Mouse (Mus musculus): ENCODE data around the gene Iqcn. TPM values are rescaled to one million over a fixed set of nuclear protein-coding genes. Genes with fewer than 3 reads are reported as not detected.

The Iqcn gene
- total and polyA plus RNA-seq, 2 experiments from 2014 or later, result not detected

- H3K4me2 ChIP-seq (ENCODE audit: low read depth, low read length), result no peak within 1 kb of the TSS
- H3K9me3 ChIP-seq (replicated peaks; ENCODE audit: control insufficient read depth, low read length), result no peaks in the 10 kb centered on the region
- TF ChIP-seq CTCF (IDR thresholded peaks at IDR 0.05; ENCODE audit: low read depth) (peak; percentile 69), EP300 (IDR thresholded peaks at IDR 0.05; ENCODE audit: low read depth) (no peak)
- no peak within 1 kb of the TSS for H3K4me3 ChIP-seq (ENCODE audit: low read depth, low read length)
- H3K27ac ChIP-seq (ENCODE audit: low read depth), result no peak within 1 kb of the TSS
- H3K27me3 ChIP-seq (ENCODE audit: control insufficient read depth, insufficient read depth, low read length), result 0 out of 2 replicates have a peak, but pooled peaks cover 8% of the 10 kb centered on the region
- DNase-seq (ENCODE audit: low spot score) (no peak), ATAC-seq (ENCODE audit: insufficient read depth, low read depth) (no peak)
- H3K36me3 ChIP-seq (replicated peaks; ENCODE audit: control insufficient read depth, insufficient read depth, low read length), result no peaks in the 10 kb centered on the region
- H3K9ac ChIP-seq (replicated peaks; ENCODE audit: low read depth, low read length), result no peak within 1 kb of the TSS
- WGBS, result 2% methylated on average over 16 of the region's 19 CpGs
- H3K4me1 ChIP-seq (ENCODE audit: control insufficient read depth, insufficient read depth), result no peaks in the 10 kb centered on the region
Observed at GRCm38 (mm10) chr8:70718297-70718696, 15.0 kb downstream of the Iqcn start, which contains the start of gene Gm3336. Gm3336 (plus strand) TSS chr8:70718543.

- WGBS, result 49% methylated on average over 9 of the region's 9 CpGs
- Histone ChIP-seq H3K4me1 (ENCODE audit: control insufficient read depth, insufficient read depth) (no peaks in the 10 kb centered on the region), H3K9me3 (replicated peaks; ENCODE audit: control insufficient read depth, low read length) (no peaks in the 10 kb centered on the region), H3K27ac (ENCODE audit: low read depth) (no peak overlapping the region), H3K27me3 (ENCODE audit: control insufficient read depth, insufficient read depth, low read length) (0 out of 2 replicates have a peak, but pooled peaks cover 8% of the 10 kb centered on the region), H3K4me2 (ENCODE audit: low read depth, low read length) (no peak overlapping the region), H3K36me3 (replicated peaks; ENCODE audit: control insufficient read depth, insufficient read depth, low read length) (no peaks in the 10 kb centered on the region), H3K9ac (replicated peaks; ENCODE audit: low read depth, low read length) (no peak overlapping the region), H3K4me3 (ENCODE audit: low read depth, low read length) (no peak overlapping the region)
- DNase-seq (ENCODE audit: low spot score), result no peak
- no peak for TF ChIP-seq CTCF (IDR thresholded peaks at IDR 0.05; ENCODE audit: low read depth)
- TF ChIP-seq EP300 (IDR thresholded peaks at IDR 0.05; ENCODE audit: low read depth), result no peak
- no peak for ATAC-seq (ENCODE audit: insufficient read depth, low read depth)
Observed at GRCm38 (mm10) chr8:70719796-70720270, 16.6 kb downstream of the Iqcn start.

GRCm38 (mm10) chr8:70720739-70721138 lies 17.5 kb downstream of the Iqcn start:
- ATAC-seq (ENCODE audit: insufficient read depth, low read depth), result peak; percentile 62; the same call in 1 of the 2 replicates
- Histone ChIP-seq H3K4me1 (ENCODE audit: control insufficient read depth, insufficient read depth) (no peaks in the 10 kb centered on the region), H3K9ac (replicated peaks; ENCODE audit: low read depth, low read length) (no peak overlapping the region), H3K27me3 (ENCODE audit: control insufficient read depth, insufficient read depth, low read length) (0 out of 2 replicates have a peak, but pooled peaks cover 8% of the 10 kb centered on the region), H3K4me2 (ENCODE audit: low read depth, low read length) (no peak overlapping the region), H3K4me3 (ENCODE audit: low read depth, low read length) (no peak overlapping the region), H3K36me3 (replicated peaks; ENCODE audit: control insufficient read depth, insufficient read depth, low read length) (no peaks in the 10 kb centered on the region), H3K27ac (ENCODE audit: low read depth) (no peak overlapping the region), H3K9me3 (replicated peaks; ENCODE audit: control insufficient read depth, low read length) (no peaks in the 10 kb centered on the region)
- DNase-seq (ENCODE audit: low spot score), result peak; percentile 43
- WGBS, result 1% methylated on average over 3 of the region's 3 CpGs
- TF ChIP-seq EP300 (IDR thresholded peaks at IDR 0.05; ENCODE audit: low read depth), result no peak
- peak; percentile 96 for TF ChIP-seq CTCF (IDR thresholded peaks at IDR 0.05; ENCODE audit: low read depth)

- DNase-seq (ENCODE audit: low spot score) (no peak), ATAC-seq (ENCODE audit: insufficient read depth, low read depth) (no peak)
- H3K36me3 ChIP-seq (replicated peaks; ENCODE audit: control insufficient read depth, insufficient read depth, low read length), result no peaks in the 10 kb centered on the region
- 78% methylated on average over 8 of the region's 8 CpGs for whole genome bisulfite sequencing
- H3K9me3 ChIP-seq (replicated peaks; ENCODE audit: control insufficient read depth, low read length), result no peaks in the 10 kb centered on the region
- no peaks in the 10 kb centered on the region for H3K4me1 ChIP-seq (ENCODE audit: control insufficient read depth, insufficient read depth)
- peaks cover 14% of the 10 kb centered on the region; the same call in 1 of the 2 replicates for H3K27me3 ChIP-seq (ENCODE audit: control insufficient read depth, insufficient read depth, low read length)
- no peak overlapping the region for H3K4me3 ChIP-seq (ENCODE audit: low read depth, low read length)
- no peak overlapping the region for H3K9ac ChIP-seq (replicated peaks; ENCODE audit: low read depth, low read length)
- no peak overlapping the region for H3K27ac ChIP-seq (ENCODE audit: low read depth)
- TF ChIP-seq EP300 (IDR thresholded peaks at IDR 0.05; ENCODE audit: low read depth) (no peak), CTCF (IDR thresholded peaks at IDR 0.05; ENCODE audit: low read depth) (no peak)
- no peak overlapping the region for H3K4me2 ChIP-seq (ENCODE audit: low read depth, low read length)
Observed at GRCm38 (mm10) chr8:70721601-70722000, 18.3 kb downstream of the Iqcn start.

- no peak for DNase-seq (ENCODE audit: low spot score)
- ATAC-seq (ENCODE audit: insufficient read depth, low read depth), result no peak
- no peak within 1 kb of the TSS for H3K9ac ChIP-seq (replicated peaks; ENCODE audit: low read depth, low read length)
- H3K36me3 ChIP-seq (replicated peaks; ENCODE audit: control insufficient read depth, insufficient read depth, low read length), result no peaks in the 10 kb centered on the region
- no peaks in the 10 kb centered on the region for H3K9me3 ChIP-seq (replicated peaks; ENCODE audit: control insufficient read depth, low read length)
- H3K4me2 ChIP-seq (ENCODE audit: low read depth, low read length), result no peak within 1 kb of the TSS
- no peak within 1 kb of the TSS for H3K27ac ChIP-seq (ENCODE audit: low read depth)
- no peaks in the 10 kb centered on the region for H3K4me1 ChIP-seq (ENCODE audit: control insufficient read depth, insufficient read depth)
- no peak within 1 kb of the TSS for H3K4me3 ChIP-seq (ENCODE audit: low read depth, low read length)
- TF ChIP-seq CTCF (IDR thresholded peaks at IDR 0.05; ENCODE audit: low read depth) (no peak), EP300 (IDR thresholded peaks at IDR 0.05; ENCODE audit: low read depth) (no peak)
- 52% methylated on average over 7 of the region's 7 CpGs for WGBS
- peaks cover 29% of the 10 kb centered on the region for H3K27me3 ChIP-seq (ENCODE audit: control insufficient read depth, insufficient read depth, low read length)
Observed at GRCm38 (mm10) chr8:70723486-70724210, 20.4 kb downstream of the Iqcn start, which contains the start of gene Pde4c. Pde4c (plus strand) TSS chr8:70723720.
